Mouse (Mus musculus): Measurements from ENCODE around the gene Psmb3.
"Not testable (repeated sequence)": the region's sequence is repeated elsewhere in the genome, so short reads cannot be mapped to it uniquely, and the experiment has no call there.

DNA sequence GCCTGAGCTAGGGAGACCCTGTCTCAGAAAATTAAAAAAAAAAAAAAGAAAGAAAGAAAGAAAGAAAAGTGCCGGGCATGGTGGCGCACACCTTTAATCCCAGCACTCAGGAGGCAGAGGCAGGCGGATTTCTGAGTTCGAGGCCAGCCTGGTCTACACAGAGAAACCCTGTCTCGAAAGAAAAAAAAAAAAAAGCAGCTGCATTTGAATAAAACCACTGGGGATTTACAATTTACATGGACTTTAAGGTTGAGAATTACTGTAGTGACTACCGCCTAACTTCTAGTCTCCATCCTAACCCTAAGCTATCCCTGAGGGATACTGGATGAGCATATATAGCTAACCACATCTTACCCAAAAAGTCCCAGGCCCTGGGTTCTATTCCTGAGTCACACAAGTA, 45.2 kb upstream of the Psmb3 start:
- not testable (repeated sequence) for TF ChIP-seq USF1 (IDR thresholded peaks at IDR 0.05; ENCODE audit: low read depth, low read length); MAX (IDR thresholded peaks at IDR 0.05; ENCODE audit: low read length); ZC3H11A (IDR thresholded peaks at IDR 0.05; ENCODE audit: low read depth, low read length); E2F4 (IDR thresholded peaks at IDR 0.05; ENCODE audit: insufficient replicate concordance, low read depth, low read length); POLR2A (IDR thresholded peaks at IDR 0.05; ENCODE audit: low read depth, low read length); RCOR1 (conservative IDR thresholded peaks at IDR 0.05; ENCODE audit: low read depth, low read length); CTCF (conservative IDR thresholded peaks at IDR 0.05 in 1 of 2, IDR thresholded peaks at IDR 0.05 in 1 of 2; ENCODE audit: low read depth in 2 of 2, low read length in 2 of 2); JUN (IDR thresholded peaks at IDR 0.05; ENCODE audit: insufficient read depth, low read depth, low read length); ELF1 (IDR thresholded peaks at IDR 0.05; ENCODE audit: low read depth, low read length)

Data from CH12.LX (cell line).